Mouse (Mus musculus): ENCODE data around the gene Prrc2b.

DNA sequence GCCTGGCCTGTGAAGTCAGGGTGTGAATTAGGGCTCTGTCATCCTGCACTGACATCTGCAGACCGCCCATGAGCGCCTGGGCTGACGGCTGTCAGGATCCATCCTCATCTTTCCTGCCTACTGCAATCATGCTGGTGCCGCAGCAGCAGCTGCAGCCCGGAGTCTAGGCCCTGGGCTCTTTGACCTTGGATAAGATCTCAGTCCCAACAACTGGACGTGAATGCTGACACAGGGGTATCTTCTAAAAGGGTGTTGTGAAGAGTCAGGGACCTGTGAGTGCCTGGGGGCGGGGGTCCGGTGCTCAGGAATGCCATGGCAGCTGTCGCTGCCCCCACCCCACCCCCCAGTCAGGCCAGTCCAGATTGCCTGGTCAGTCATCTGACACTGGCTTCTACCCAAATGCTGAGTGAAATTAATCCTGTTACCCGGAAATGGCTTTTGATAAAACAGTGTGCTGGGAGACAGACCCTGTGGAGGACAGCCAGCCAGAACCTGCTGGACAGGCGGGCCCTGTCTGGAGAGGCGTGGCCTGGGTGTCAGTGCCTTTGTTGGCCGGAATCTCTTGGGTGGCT is 23.4 kb downstream of the Prrc2b start:
- no peak for TF ChIP-seq POLR2A (IDR thresholded peaks at IDR 0.05; ENCODE audit: control insufficient read depth, low read depth, low read length)
- TF ChIP-seq CTCF (IDR thresholded peaks at IDR 0.05; ENCODE audit: control insufficient read depth, insufficient read depth, insufficient replicate concordance, low read depth, low read length), result no peak

All from testis, adult 2 months (tissue).